Mouse (Mus musculus) myocyte (in vitro differentiated cells): Measurements from ENCODE around the gene Angel1. TPM values are rescaled to one million over a fixed set of nuclear protein-coding genes. Genes with fewer than 3 reads are reported as not detected.

Experiments
- H3K27me3 ChIP-seq: one replicate; pipeline ENCODE4 v1.6.1; 2011; ENCODE audit not compliant: control insufficient read depth, insufficient read depth, insufficient read length
- H3K36me3 ChIP-seq: one replicate; pipeline ENCODE4 v1.6.1; 2011; ENCODE audit not compliant: control insufficient read depth, insufficient read depth
- H3K4me2 ChIP-seq: one replicate; pipeline ENCODE4 v1.6.1; 2011; ENCODE audit warnings: low read depth, control low read depth
- H3K4me3 ChIP-seq: one replicate; pipeline ENCODE4 v1.5.1; 2011; ENCODE audit warnings: mild to moderate bottlenecking, control low read depth, moderate library complexity
- H3K79me2 ChIP-seq: one replicate; pipeline ENCODE4 v1.6.1; 2011; ENCODE audit not compliant: control insufficient read depth, insufficient read depth
- H3ac ChIP-seq: one replicate; pipeline ENCODE4 v1.6.1; 2011; ENCODE audit not compliant: control insufficient read depth, insufficient read length
- CEBPB ChIP-seq: IDR thresholded peaks from 2 replicates; pipeline ENCODE4 v1.6.1; 2011; ENCODE audit warnings: mild to moderate bottlenecking, moderate library complexity; ENCODE audit not compliant: poor library complexity, insufficient read depth, severe bottlenecking
- E2F4 ChIP-seq: IDR thresholded peaks from one replicate; pipeline ENCODE4 v1.6.1; 2011; ENCODE audit warnings: mild to moderate bottlenecking, control low read depth, moderate library complexity; ENCODE audit not compliant: insufficient read depth
- MAX ChIP-seq: IDR thresholded peaks from one replicate; pipeline ENCODE4 v1.6.1; 2011; ENCODE audit warnings: low read depth, mild to moderate bottlenecking, control low read depth
- MYOD1 ChIP-seq, 3 experiments: IDR thresholded peaks; one replicate each; pipeline ENCODE4 v1.6.1; 2011; ENCODE audit warnings: control low read depth in 2 of 3, low read depth in 2 of 3, mild to moderate bottlenecking in 2 of 3, moderate library complexity in 1 of 3; ENCODE audit not compliant: insufficient read length in 2 of 3, control insufficient read depth in 1 of 3
- MYOG ChIP-seq, 3 experiments: IDR thresholded peaks; one replicate each; pipeline ENCODE4 v1.6.1; 2011; ENCODE audit warnings: control low read depth in 2 of 3, low read depth in 2 of 3, mild to moderate bottlenecking in 2 of 3; ENCODE audit not compliant: insufficient read length in 2 of 3, control insufficient read depth in 1 of 3, insufficient read depth in 1 of 3
- POLR2A ChIP-seq: IDR thresholded peaks from one replicate; pipeline ENCODE4 v1.6.1; 2011; ENCODE audit warnings: low read depth, mild to moderate bottlenecking, control low read depth, moderate library complexity; ENCODE audit not compliant: insufficient read length
- POLR2AphosphoS2 ChIP-seq: IDR thresholded peaks from one replicate; pipeline ENCODE4 v1.6.1; 2011; ENCODE audit warnings: low read depth, control low read depth; ENCODE audit not compliant: insufficient read length
- REST ChIP-seq: IDR thresholded peaks from one replicate; pipeline ENCODE4 v1.6.1; 2011; ENCODE audit warnings: mild to moderate bottlenecking, control low read depth, moderate library complexity; ENCODE audit not compliant: insufficient read depth, insufficient read length
- SRF ChIP-seq: IDR thresholded peaks from one replicate; pipeline ENCODE4 v1.6.1; 2011; ENCODE audit warnings: low read depth; ENCODE audit not compliant: control insufficient read depth, insufficient read length
- TCF12 ChIP-seq: IDR thresholded peaks from one replicate; pipeline ENCODE4 v1.6.1; 2011; ENCODE audit warnings: mild to moderate bottlenecking, control low read depth; ENCODE audit not compliant: poor library complexity, insufficient read depth, severe bottlenecking
- TCF3 ChIP-seq: IDR thresholded peaks from one replicate; pipeline ENCODE4 v1.6.1; 2011; ENCODE audit warnings: low read depth, control low read depth; ENCODE audit not compliant: insufficient read length
- USF1 ChIP-seq: IDR thresholded peaks from one replicate; pipeline ENCODE4 v1.6.1; 2011; ENCODE audit warnings: low read depth, mild to moderate bottlenecking, control low read depth, moderate library complexity
- polyA plus RNA-seq: library from polyadenylated mRNA; unstranded; fragments of >200 nt; fragmentation: generic; extraction: Trizol; gene quantifications from one replicate; pipeline ENCODE4 v1.2.1, GENCODE M21; 2012; ENCODE audit warnings: missing spikeins

Angel1 gene
- polyA plus RNA-seq, 1 experiment, result 3.0 TPM

DNA sequence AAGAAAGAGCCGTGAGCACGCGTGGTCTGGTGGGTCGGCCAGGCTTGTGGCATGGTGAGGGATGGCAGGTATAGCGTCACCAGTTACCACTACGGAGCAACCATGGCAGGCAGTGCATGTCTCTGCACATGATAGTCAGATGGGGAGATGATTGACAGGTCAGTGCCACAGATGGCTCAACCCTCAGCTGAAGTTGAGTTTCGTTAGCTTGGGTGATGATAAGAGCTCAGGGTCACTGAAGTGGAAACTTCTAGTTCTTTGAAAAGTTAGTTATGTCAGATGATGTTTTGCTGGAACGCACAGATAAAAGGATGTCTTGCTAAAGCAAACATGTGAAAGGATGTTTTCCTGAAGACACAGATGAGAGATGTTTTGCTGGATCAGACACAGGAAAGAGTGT is 40.2 kb upstream of the Angel1 start:
- H3K36me3 ChIP-seq, result no peaks in the 10 kb centered on the region

GRCm38 (mm10) chr12:86764060-86764459 is 37.8 kb upstream of the Angel1 start:
- H3K36me3 ChIP-seq, result no peaks in the 10 kb centered on the region
- H3K79me2 ChIP-seq, result no peaks in the 10 kb centered on the region
- no peak overlapping the region for H3K4me2 ChIP-seq
- H3K4me3 ChIP-seq, result no peak overlapping the region
- TF ChIP-seq USF1, result no peak
- no peak for TF ChIP-seq REST
- no peak for TF ChIP-seq MYOD1 (IDR thresholded peaks at IDR 0.05; ENCODE audit: control insufficient read depth in 1 of 3, insufficient read length in 2 of 3, low read depth in 2 of 3)
- no peak for TF ChIP-seq POLR2A
- no peak for TF ChIP-seq SRF
- no peak for TF ChIP-seq TCF3
- peaks cover 32% of the 10 kb centered on the region for H3K27me3 ChIP-seq
- H3ac ChIP-seq, result no peak overlapping the region

More for the DNA sequence above, 40.2 kb upstream of the Angel1 start:
- TF ChIP-seq E2F4 (no peak), POLR2A (no peak), MYOG (IDR thresholded peaks at IDR 0.05; ENCODE audit: control insufficient read depth in 1 of 3, insufficient read depth in 1 of 3, insufficient read length in 2 of 3, low read depth in 2 of 3) (no peak), USF1 (no peak), POLR2AphosphoS2 (no peak), TCF3 (no peak), CEBPB (no peak)
- Histone ChIP-seq H3K4me3 (no peak overlapping the region), H3K79me2 (no peaks in the 10 kb centered on the region), H3ac (no peak overlapping the region), H3K27me3 (peaks cover 11% of the 10 kb centered on the region), H3K4me2 (no peak overlapping the region)

DNA sequence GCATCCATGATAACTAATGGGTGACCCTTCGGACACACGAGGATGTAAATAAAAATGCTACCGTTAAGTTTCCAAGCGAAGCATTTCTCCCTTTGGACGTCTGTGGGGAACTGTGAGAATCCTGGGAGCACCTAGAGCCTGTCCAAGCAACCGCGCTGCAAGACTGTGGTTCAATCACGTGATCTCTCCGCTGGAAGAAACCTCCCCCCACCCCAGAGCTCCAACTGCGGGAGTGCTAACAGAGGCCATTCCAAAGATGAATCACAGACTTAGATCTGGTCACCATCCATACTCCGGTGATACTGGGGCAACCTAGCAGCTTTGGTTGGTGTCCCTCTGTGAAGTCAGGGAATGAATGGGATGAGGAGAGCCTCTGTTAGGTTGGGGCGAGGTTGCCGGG is 34.8 kb upstream of the Angel1 start:
- Histone ChIP-seq H3K36me3 (no peaks in the 10 kb centered on the region), H3ac (no peak overlapping the region), H3K27me3 (peaks cover 56% of the 10 kb centered on the region), H3K79me2 (no peaks in the 10 kb centered on the region), H3K4me2 (no peak overlapping the region), H3K4me3 (no peak overlapping the region)
- TF ChIP-seq TCF12 (no peak), CEBPB (no peak), MYOG (IDR thresholded peaks at IDR 0.05; ENCODE audit: control insufficient read depth in 1 of 3, insufficient read depth in 1 of 3, insufficient read length in 2 of 3, low read depth in 2 of 3) (no peak), USF1 (no peak), E2F4 (no peak), POLR2A (no peak), SRF (no peak), POLR2AphosphoS2 (no peak), MAX (no peak), TCF3 (no peak)

DNA sequence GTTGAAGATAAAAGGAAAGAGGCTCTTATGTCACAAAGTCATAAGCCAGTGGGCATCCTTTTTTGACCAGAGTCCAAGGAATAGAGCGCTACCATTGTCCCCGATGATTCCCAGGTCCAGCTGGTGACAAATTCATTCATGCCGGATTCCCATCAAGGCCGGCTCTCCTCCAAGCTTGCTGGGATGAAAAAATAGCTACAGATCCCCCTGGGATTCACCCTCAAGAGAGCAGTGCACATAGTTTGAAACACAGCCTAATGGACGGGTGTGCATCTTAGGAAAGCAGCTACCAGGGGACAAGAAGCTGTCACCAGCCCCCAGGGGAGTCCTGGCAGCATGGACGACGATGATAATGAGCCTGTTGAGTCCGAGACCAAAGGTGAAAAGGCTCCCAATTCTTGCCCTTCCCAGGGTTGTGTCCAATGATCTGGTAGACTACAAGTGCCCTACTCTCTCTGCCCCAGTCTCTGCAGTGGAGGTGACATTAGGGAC is 8.1 kb upstream of the Angel1 start, which contains the start of gene Lrrc74a:
TSS of gene Lrrc74a (plus strand) at position 51 of the 492 bp plus-strand sequence.
- Histone ChIP-seq H3K4me2 (no peak within 1 kb of the TSS), H3K27me3 (peaks cover 30% of the 10 kb centered on the region), H3K79me2 (no peaks in the 10 kb centered on the region), H3K4me3 (no peak within 1 kb of the TSS), H3ac (no peak within 1 kb of the TSS), H3K36me3 (no peaks in the 10 kb centered on the region)
- no peak for TF ChIP-seq POLR2AphosphoS2
- no peak for TF ChIP-seq USF1
- TF ChIP-seq E2F4, result no peak
- TF ChIP-seq CEBPB, result no peak
- no peak for TF ChIP-seq MAX
- no peak for TF ChIP-seq POLR2A
- TF ChIP-seq SRF, result no peak
- TF ChIP-seq REST, result no peak
- no peak for TF ChIP-seq MYOG (IDR thresholded peaks at IDR 0.05; ENCODE audit: control insufficient read depth in 1 of 3, insufficient read depth in 1 of 3, insufficient read length in 2 of 3, low read depth in 2 of 3)
- no peak for TF ChIP-seq MYOD1 (IDR thresholded peaks at IDR 0.05; ENCODE audit: control insufficient read depth in 1 of 3, insufficient read length in 2 of 3, low read depth in 2 of 3)
- TF ChIP-seq TCF12, result no peak
- TF ChIP-seq TCF3, result no peak

DNA sequence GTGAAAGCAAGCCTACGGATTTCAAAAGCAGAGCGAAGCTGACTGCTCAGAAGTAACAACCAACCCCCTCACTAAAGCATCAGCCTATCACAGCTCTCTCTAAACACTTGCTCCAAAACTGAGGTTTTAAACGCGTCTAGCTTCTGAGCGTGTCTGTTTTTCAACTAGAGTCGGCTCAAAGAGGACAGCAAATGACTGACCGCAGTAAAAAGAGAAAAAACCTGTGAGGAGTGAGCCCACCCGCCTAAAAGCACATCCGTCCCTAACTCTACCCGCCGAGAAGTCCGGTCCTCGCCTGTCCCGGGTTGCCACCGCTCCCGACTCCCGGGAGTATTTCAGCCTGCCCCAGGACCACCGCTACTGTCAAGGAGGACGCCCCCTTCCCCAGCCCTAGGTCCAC is 554 bp downstream of the Angel1 start:
- no peaks in the 10 kb centered on the region for H3K79me2 ChIP-seq
- H3ac ChIP-seq, result peak overlapping the region; percentile 1
- TF ChIP-seq TCF12, result no peak
- H3K4me3 ChIP-seq, result peak overlapping the region; percentile 23
- H3K36me3 ChIP-seq, result no peaks in the 10 kb centered on the region
- no peaks in the 10 kb centered on the region for H3K27me3 ChIP-seq
- H3K4me2 ChIP-seq, result peak overlapping the region; percentile 88
